Mouse (Mus musculus) bone marrow, adult 2 months (tissue): ENCODE measurements around the gene Enpp7.

Experiments used
- CTCF ChIP-seq: fragments of 200-500 bp; IDR thresholded peaks from 2 replicates; pipeline ENCODE4 v1.5.1; 2011; ENCODE audit warnings: low read length, control low read depth; ENCODE audit not compliant: control insufficient read depth, insufficient read depth
- POLR2A ChIP-seq: fragments of 200-500 bp; IDR thresholded peaks from 2 replicates; pipeline ENCODE4 v1.6.1; 2011; ENCODE audit warnings: low read depth, mild to moderate bottlenecking, control low read depth, low read length, borderline replicate concordance; ENCODE audit not compliant: control insufficient read depth

GRCm38 (mm10) chr11:119006462-119006861, 18.5 kb downstream of the Enpp7 start:
- TF ChIP-seq POLR2A (no peak), CTCF (no peak)
